Mouse (Mus musculus) embryonic facial prominence, embryonic 15.5 days (tissue): ENCODE results near the gene Mob3a. TPM values are rescaled to one million over a fixed set of nuclear protein-coding genes. Genes with fewer than 3 reads are reported as not detected.

Experiments
- ATAC-seq: fragments of 200-750 bp; cut with Nextera tagmentation; 2 replicates; pipeline ENCODE4 v1.8.0; 2017; ENCODE audit warnings: low read depth, moderate TSS enrichment; ENCODE audit not compliant: insufficient number of reproducible peaks, low FRiP score, low TSS enrichment
- H3K27ac ChIP-seq: fragments of 300-500 bp; sonication (generic); replicated peaks from 2 replicates; pipeline ENCODE4 v1.5.1; 2015; ENCODE audit warnings: mild to moderate bottlenecking, inconsistent platforms
- H3K27me3 ChIP-seq: fragments of 300-500 bp; sonication (generic); 2 replicates; pipeline ENCODE4 v1.6.1; 2015; ENCODE audit warnings: inconsistent platforms
- H3K36me3 ChIP-seq: fragments of 300-500 bp; sonication (generic); 2 replicates; pipeline ENCODE4 v1.6.1; 2015; ENCODE audit warnings: mild to moderate bottlenecking, inconsistent platforms
- H3K4me1 ChIP-seq: fragments of 300-500 bp; sonication (generic); 2 replicates; pipeline ENCODE4 v1.6.1; 2015; ENCODE audit warnings: inconsistent platforms
- H3K4me2 ChIP-seq: fragments of 300-500 bp; sonication (generic); replicated peaks from 2 replicates; pipeline ENCODE4 v1.6.1; 2015; ENCODE audit warnings: mild to moderate bottlenecking, inconsistent platforms
- H3K4me3 ChIP-seq: fragments of 300-500 bp; sonication (generic); replicated peaks from 2 replicates; pipeline ENCODE4 v1.5.1; 2015; ENCODE audit warnings: mild to moderate bottlenecking, inconsistent platforms
- H3K9ac ChIP-seq: fragments of 300-500 bp; sonication (generic); 2 replicates; pipeline ENCODE4 v1.6.1; 2015; ENCODE audit warnings: inconsistent platforms
- H3K9me3 ChIP-seq: fragments of 300-500 bp; sonication (generic); replicated peaks from 2 replicates; pipeline ENCODE4 v1.6.1; 2016; ENCODE audit warnings: inconsistent platforms
- WGBS: fragments of 180-500 bp; shearing (Covaris S2); methylation state at CpG from one replicate; pipeline ENCODE4 v1.1.7; 2015; 5-methylcytosine and 5-hydroxymethylcytosine counted together
- polyA plus RNA-seq: library from polyadenylated mRNA; unstranded; fragments of >200 nt; fragmentation: Nextera tagmentation; extraction: Ambion mirVana; gene quantifications from 2 replicates; pipeline ENCODE4 v1.2.1, GENCODE M21; 2015

The Mob3a gene
- polyA plus RNA-seq, 1 experiment from 2014 or later, result 51.8 TPM

- no peak for ATAC-seq
- Histone ChIP-seq H3K36me3 (peaks cover 64% of the 10 kb centered on the region), H3K9ac (no peak overlapping the region), H3K4me1 (no peaks in the 10 kb centered on the region), H3K9me3 (no peaks in the 10 kb centered on the region), H3K4me2 (no peak overlapping the region), H3K27ac (no peak overlapping the region), H3K4me3 (no peak overlapping the region), H3K27me3 (no peaks in the 10 kb centered on the region)
- 88% methylated on average over 3 of the region's 3 CpGs for WGBS
Measured at GRCm38 (mm10) chr10:80686617-80687016, 15.2 kb downstream of the Mob3a start.

DNA sequence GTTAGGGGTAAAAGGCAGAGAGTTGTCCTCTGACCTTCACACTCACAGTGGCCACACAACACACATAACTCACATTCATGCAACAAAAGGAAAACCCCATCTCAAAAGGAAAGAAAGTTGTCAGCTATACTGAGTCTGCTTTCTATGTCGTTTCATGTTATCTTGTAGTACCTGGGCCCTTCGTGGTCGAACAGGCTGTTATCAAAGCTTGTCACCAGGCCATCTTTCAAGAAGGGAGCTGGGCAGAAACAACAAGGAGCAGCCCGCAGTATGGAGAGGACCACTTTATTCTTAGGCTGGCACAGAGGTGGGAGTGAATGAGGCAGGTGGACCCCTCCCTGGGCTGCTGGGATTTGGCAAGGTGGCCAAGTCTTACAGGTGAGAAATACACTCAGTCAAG is 16.8 kb downstream of the Mob3a start:
- no peaks in the 10 kb centered on the region for H3K27me3 ChIP-seq
- no peak for ATAC-seq
- WGBS, result 96% methylated on average over 4 of the region's 4 CpGs
- H3K4me3 ChIP-seq, result no peak overlapping the region
- peaks cover 48% of the 10 kb centered on the region for H3K36me3 ChIP-seq
- no peak overlapping the region for H3K9ac ChIP-seq
- H3K27ac ChIP-seq, result no peak overlapping the region
- peaks cover 4% of the 10 kb centered on the region for H3K4me1 ChIP-seq
- H3K9me3 ChIP-seq, result no peaks in the 10 kb centered on the region
- no peak overlapping the region for H3K4me2 ChIP-seq

GRCm38 (mm10) chr10:80684214-80684613 is 17.6 kb downstream of the Mob3a start:
- no peaks in the 10 kb centered on the region for H3K27me3 ChIP-seq
- 61% methylated on average over 6 of the region's 6 CpGs for WGBS
- H3K4me2 ChIP-seq, result no peak overlapping the region
- no peak overlapping the region for H3K27ac ChIP-seq
- H3K9me3 ChIP-seq, result no peaks in the 10 kb centered on the region
- peaks cover 41% of the 10 kb centered on the region for H3K36me3 ChIP-seq
- H3K9ac ChIP-seq, result no peak overlapping the region
- no peak overlapping the region for H3K4me3 ChIP-seq
- no peak for ATAC-seq
- H3K4me1 ChIP-seq, result peaks cover 12% of the 10 kb centered on the region

- 88% methylated on average over 1 of the region's 1 CpGs for WGBS
- peaks cover 18% of the 10 kb centered on the region for H3K4me1 ChIP-seq
- H3K4me2 ChIP-seq, result no peak overlapping the region
- no peak overlapping the region for H3K4me3 ChIP-seq
- H3K36me3 ChIP-seq, result peaks cover 38% of the 10 kb centered on the region
- no peaks in the 10 kb centered on the region for H3K9me3 ChIP-seq
- no peaks in the 10 kb centered on the region for H3K27me3 ChIP-seq
- H3K27ac ChIP-seq, result no peak overlapping the region
- no peak overlapping the region for H3K9ac ChIP-seq
- ATAC-seq, result no peak
Measured at GRCm38 (mm10) chr10:80683647-80684046, 18.1 kb downstream of the Mob3a start.

DNA sequence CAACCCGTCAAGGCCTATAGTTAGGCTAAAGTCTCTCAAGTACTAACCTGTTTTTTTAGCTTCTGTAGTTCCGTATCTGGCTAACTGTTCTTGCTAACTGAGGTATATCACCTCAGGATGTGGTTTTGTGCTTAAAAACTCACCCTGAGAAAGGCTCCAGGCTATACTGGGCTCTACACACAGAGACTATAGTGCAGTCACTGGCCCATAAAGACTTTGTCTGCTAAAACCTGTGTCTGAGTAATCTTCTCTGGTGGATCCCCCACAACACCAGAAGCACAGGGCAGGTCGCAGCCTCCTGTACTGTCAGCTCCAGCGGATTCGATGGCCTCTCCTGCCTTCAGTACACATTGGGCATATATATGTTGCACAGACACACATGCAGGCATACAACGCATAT is 19.8 kb downstream of the Mob3a start:
- H3K4me3 ChIP-seq, result no peak overlapping the region
- WGBS, result 91% methylated on average over 6 of the region's 6 CpGs
- H3K4me1 ChIP-seq, result peaks cover 34% of the 10 kb centered on the region
- no peaks in the 10 kb centered on the region for H3K9me3 ChIP-seq
- H3K27ac ChIP-seq, result no peak overlapping the region
- no peaks in the 10 kb centered on the region for H3K27me3 ChIP-seq
- H3K9ac ChIP-seq, result no peak overlapping the region
- H3K36me3 ChIP-seq, result peaks cover 31% of the 10 kb centered on the region
- ATAC-seq, result no peak
- no peak overlapping the region for H3K4me2 ChIP-seq

DNA sequence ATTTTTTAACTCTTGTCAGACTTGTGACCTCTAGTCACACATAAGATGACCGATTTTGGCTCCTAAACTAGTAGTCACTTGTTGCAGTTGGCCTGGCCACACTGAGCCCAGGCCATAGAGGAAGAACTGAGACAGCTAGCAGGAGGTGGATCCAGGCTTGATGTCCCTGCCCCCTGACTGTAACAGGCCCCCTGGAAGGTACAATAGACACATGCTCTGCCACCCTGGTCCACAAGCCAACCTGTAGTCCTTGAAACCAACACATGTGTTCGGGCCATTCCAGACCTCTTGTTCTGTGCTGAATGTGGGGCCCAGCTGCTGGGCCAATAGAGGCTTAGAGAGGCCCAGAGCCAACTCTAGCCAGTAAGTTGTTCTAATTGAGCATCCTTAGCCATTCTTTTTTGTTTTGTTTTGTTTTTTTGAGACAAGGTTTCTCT is 21.5 kb downstream of the Mob3a start:
- WGBS, result 77% methylated on average over 2 of the region's 2 CpGs
- H3K4me3 ChIP-seq, result no peak overlapping the region
- peaks cover 14% of the 10 kb centered on the region for H3K36me3 ChIP-seq
- no peaks in the 10 kb centered on the region for H3K9me3 ChIP-seq
- ATAC-seq, result no peak
- H3K9ac ChIP-seq, result no peak overlapping the region
- no peak overlapping the region for H3K4me2 ChIP-seq
- H3K27ac ChIP-seq, result peak overlapping the region; percentile 99
- no peaks in the 10 kb centered on the region for H3K27me3 ChIP-seq
- H3K4me1 ChIP-seq, result peaks cover 38% of the 10 kb centered on the region

GRCm38 (mm10) chr10:80679556-80680259 is 22.1 kb downstream of the Mob3a start:
- H3K27ac ChIP-seq, result peak overlapping the region; percentile 99
- no peak overlapping the region for H3K4me2 ChIP-seq
- 0 out of 2 replicates have a peak, but pooled peaks cover 8% of the 10 kb centered on the region for H3K36me3 ChIP-seq
- no peak for ATAC-seq
- no peaks in the 10 kb centered on the region for H3K27me3 ChIP-seq
- H3K9ac ChIP-seq, result no peak overlapping the region
- H3K4me3 ChIP-seq, result no peak overlapping the region
- WGBS, result 50% methylated on average over 9 of the region's 9 CpGs
- no peaks in the 10 kb centered on the region for H3K9me3 ChIP-seq
- H3K4me1 ChIP-seq, result peaks cover 44% of the 10 kb centered on the region

GRCm38 (mm10) chr10:80678601-80679377 is 23.0 kb downstream of the Mob3a start:
- no peaks in the 10 kb centered on the region for H3K9me3 ChIP-seq
- no peak for ATAC-seq
- WGBS, result 49% methylated on average over 9 of the region's 10 CpGs
- H3K4me2 ChIP-seq, result peak overlapping the region; percentile 84; the same call in 1 of the 2 replicates
- no peak overlapping the region for H3K4me3 ChIP-seq
- H3K4me1 ChIP-seq, result peaks cover 53% of the 10 kb centered on the region
- H3K27ac ChIP-seq, result peak overlapping the region; percentile 99
- 0 out of 2 replicates have a peak, but pooled peaks cover 4% of the 10 kb centered on the region for H3K36me3 ChIP-seq
- no peaks in the 10 kb centered on the region for H3K27me3 ChIP-seq
- no peak overlapping the region for H3K9ac ChIP-seq

- WGBS, result 16% methylated on average over 8 of the region's 8 CpGs
- H3K27ac ChIP-seq, result peak within 1 kb of the TSS; percentile 99
Measured at GRCm38 (mm10) chr10:80677942-80678436, 23.8 kb downstream of the Mob3a start, which contains the start of gene Mknk2. Mknk2 (minus strand) TSS chr10:80678112.

GRCm38 (mm10) chr10:80677128-80677875 is 24.5 kb downstream of the Mob3a start:
- 27% methylated on average over 9 of the region's 9 CpGs for WGBS
- Histone ChIP-seq H3K4me3 (peak overlapping the region; percentile 97), H3K9me3 (no peaks in the 10 kb centered on the region), H3K27ac (peak overlapping the region; percentile 99), H3K4me2 (peak overlapping the region; percentile 84), H3K4me1 (peaks cover 68% of the 10 kb centered on the region), H3K36me3 (0 out of 2 replicates have a peak, but pooled peaks cover under 1% of the 10 kb centered on the region), H3K27me3 (no peaks in the 10 kb centered on the region), H3K9ac (peak overlapping the region; percentile 65)
- ATAC-seq, result no peak

More at GRCm38 (mm10) chr10:80677942-80678436, 23.8 kb downstream of the Mob3a start, which contains the start of gene Mknk2:
- peak; percentile 11 for ATAC-seq
- no peaks in the 10 kb centered on the region for H3K27me3 ChIP-seq
- H3K4me2 ChIP-seq, result peak within 1 kb of the TSS; percentile 84
- no peaks in the 10 kb centered on the region for H3K36me3 ChIP-seq
- peak within 1 kb of the TSS; percentile 65 for H3K9ac ChIP-seq
- H3K4me3 ChIP-seq, result peak within 1 kb of the TSS; percentile 97
- H3K4me1 ChIP-seq, result peaks cover 61% of the 10 kb centered on the region
- no peaks in the 10 kb centered on the region for H3K9me3 ChIP-seq
